Mouse (Mus musculus) spleen, adult 2 months (tissue): ENCODE results near the gene Apobr. TPM values are rescaled to one million over a fixed set of nuclear protein-coding genes. Genes with fewer than 3 reads are reported as not detected.

Experiments used
- DNase-seq, 2 experiments: peaks; one replicate each; pipeline versions ENCODE4 v3.0.0 to v3.0.0-alpha.2; 2012 to 2021; ENCODE audit warnings: low spot score in 2 of 2, low read depth in 1 of 2
- H3K27ac ChIP-seq: fragments of 200-500 bp; 2 replicates; pipeline ENCODE4 v1.5.1; 2012; ENCODE audit warnings: low read length, inconsistent platforms; ENCODE audit not compliant: insufficient read depth
- H3K27me3 ChIP-seq: fragments of 200-500 bp; 2 replicates; pipeline ENCODE4 v1.6.1; 2012; ENCODE audit warnings: mild to moderate bottlenecking, moderate library complexity, low read length, inconsistent platforms; ENCODE audit not compliant: control insufficient read depth, insufficient read depth
- H3K36me3 ChIP-seq: fragments of 200-500 bp; 2 replicates; pipeline ENCODE4 v1.6.1; 2012; ENCODE audit warnings: mild to moderate bottlenecking, low read length, inconsistent platforms; ENCODE audit not compliant: control insufficient read depth, insufficient read depth
- H3K4me1 ChIP-seq: fragments of 200-500 bp; 2 replicates; pipeline ENCODE4 v1.6.1; 2011; ENCODE audit warnings: inconsistent platforms; ENCODE audit not compliant: control insufficient read depth, insufficient read depth, insufficient read length
- H3K4me3 ChIP-seq: fragments of 200-500 bp; 2 replicates; pipeline ENCODE4 v1.5.1; 2011; ENCODE audit warnings: mild to moderate bottlenecking, inconsistent platforms; ENCODE audit not compliant: insufficient read depth, insufficient read length; ENCODE audit errors: extremely low read depth
- CTCF ChIP-seq: fragments of 200-500 bp; IDR thresholded peaks from 2 replicates; pipeline ENCODE4 v1.5.1; 2011; ENCODE audit warnings: mild to moderate bottlenecking, inconsistent platforms; ENCODE audit not compliant: insufficient read depth, insufficient read length, insufficient replicate concordance; ENCODE audit errors: extremely low read depth
- POLR2A ChIP-seq: fragments of 200-500 bp; IDR thresholded peaks from 2 replicates; pipeline ENCODE4 v1.6.1; 2011; ENCODE audit warnings: low read depth, low read length, inconsistent platforms
- WGBS: fragments of 180-500 bp; shearing (Covaris S2); methylation state at CpG from one replicate; pipeline ENCODE4 v1.1.7; 2018; 5-methylcytosine and 5-hydroxymethylcytosine counted together
- polyA plus RNA-seq: library from polyadenylated mRNA; depleted of rRNA; stranded (reverse); fragments of >200 nt; gene quantifications from 2 replicates; pipeline ENCODE4 v1.2.3, GENCODE M21; 2012

The Apobr gene
- polyA plus RNA-seq, 1 experiment: 13.6 TPM

- no peak for DNase-seq
- Histone ChIP-seq H3K36me3 (no peaks in the 10 kb centered on the region), H3K27me3 (no peaks in the 10 kb centered on the region), H3K4me1 (no peaks in the 10 kb centered on the region), H3K27ac (no peak overlapping the region), H3K4me3 (no peak overlapping the region)
- TF ChIP-seq CTCF (no peak), POLR2A (no peak)
- WGBS: 41% methylated on average over 6 of the region's 6 CpGs
Measured at GRCm38 (mm10) chr7:126596414-126596813, 11.7 kb downstream of the Apobr start.

GRCm38 (mm10) chr7:126598919-126599318 lies 14.2 kb downstream of the Apobr start:
- WGBS: 71% methylated on average over 6 of the region's 6 CpGs
- Histone ChIP-seq H3K4me3 (no peak overlapping the region), H3K4me1 (no peaks in the 10 kb centered on the region), H3K27me3 (no peaks in the 10 kb centered on the region), H3K36me3 (no peaks in the 10 kb centered on the region), H3K27ac (no peak overlapping the region)
- TF ChIP-seq POLR2A (no peak), CTCF (no peak)
- no peak for DNase-seq

DNA sequence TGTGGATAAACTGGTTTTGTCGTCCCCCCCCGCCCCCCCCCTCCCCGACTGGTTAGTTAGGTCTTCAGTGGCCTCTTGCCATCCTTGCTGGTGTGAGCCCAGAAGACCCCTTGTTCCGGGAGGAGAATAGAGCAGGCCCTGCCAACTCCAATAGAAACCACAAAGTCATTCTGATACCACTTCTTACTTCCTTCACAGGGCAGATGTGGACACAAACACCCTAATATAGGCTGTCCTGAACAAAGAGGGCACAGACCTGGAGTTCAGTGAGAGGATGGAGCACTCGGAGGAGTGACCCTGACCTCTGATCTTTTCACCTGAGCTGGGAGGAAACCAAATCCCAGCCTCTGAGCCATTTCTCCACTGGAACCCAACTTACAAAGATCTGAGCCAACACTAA lies 17.2 kb downstream of the Apobr start:
- Histone ChIP-seq H3K27me3 (no peaks in the 10 kb centered on the region), H3K4me1 (peaks cover 2% of the 10 kb centered on the region; the same call in 1 of the 2 replicates), H3K27ac (no peak overlapping the region), H3K4me3 (no peak overlapping the region), H3K36me3 (no peaks in the 10 kb centered on the region)
- no peak for TF ChIP-seq CTCF
- no peak for TF ChIP-seq POLR2A
- 18% methylated on average over 5 of the region's 5 CpGs for WGBS
- DNase-seq: no peak

- 38% methylated on average over 3 of the region's 3 CpGs for WGBS
- Histone ChIP-seq H3K4me1 (peaks cover 2% of the 10 kb centered on the region; the same call in 1 of the 2 replicates), H3K27ac (no peak overlapping the region)
Measured at GRCm38 (mm10) chr7:126602650-126603049, 17.9 kb downstream of the Apobr start.

GRCm38 (mm10) chr7:126606611-126607010 lies 21.9 kb downstream of the Apobr start:
- TF ChIP-seq CTCF (no peak), POLR2A (no peak)
- no peaks in the 10 kb centered on the region for H3K27me3 ChIP-seq
- no peak overlapping the region for H3K4me3 ChIP-seq
- no peak overlapping the region; the same call in 1 of the 2 replicates for H3K27ac ChIP-seq
- WGBS: 45% methylated on average over 5 of the region's 5 CpGs
- no peak for DNase-seq
- H3K4me1 ChIP-seq: peaks cover 2% of the 10 kb centered on the region; the same call in 1 of the 2 replicates
- H3K36me3 ChIP-seq: no peaks in the 10 kb centered on the region

More at GRCm38 (mm10) chr7:126602650-126603049, 17.9 kb downstream of the Apobr start:
- no peak overlapping the region for H3K4me3 ChIP-seq
- DNase-seq: no peak
- no peaks in the 10 kb centered on the region for H3K27me3 ChIP-seq
- H3K36me3 ChIP-seq: no peaks in the 10 kb centered on the region
- TF ChIP-seq CTCF (no peak), POLR2A (no peak)

DNA sequence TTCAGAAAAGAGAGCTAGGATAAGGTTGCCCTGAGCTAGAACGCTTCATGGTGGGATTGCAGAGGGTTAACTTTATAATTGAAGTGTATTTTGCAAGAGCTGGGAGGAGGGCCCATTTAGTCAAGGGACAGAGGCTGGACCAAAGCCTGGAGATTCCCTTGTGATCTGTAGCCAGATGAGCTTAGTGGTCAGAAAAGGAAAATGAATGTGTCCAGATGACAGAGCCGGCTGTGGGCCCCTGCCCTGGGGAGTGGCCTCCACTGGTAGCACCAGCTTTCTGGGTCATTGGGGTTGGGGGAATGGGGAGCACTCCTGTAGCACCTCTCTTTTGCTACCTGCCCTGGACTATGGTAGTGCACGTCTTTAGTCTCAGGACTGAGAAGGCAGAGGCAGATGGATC lies 22.3 kb downstream of the Apobr start:
- no peak for TF ChIP-seq CTCF
- TF ChIP-seq POLR2A: no peak
- no peak for DNase-seq
- Histone ChIP-seq H3K27me3 (no peaks in the 10 kb centered on the region), H3K27ac (peak overlapping the region; percentile 52), H3K36me3 (no peaks in the 10 kb centered on the region), H3K4me3 (no peak overlapping the region), H3K4me1 (peaks cover 2% of the 10 kb centered on the region; the same call in 1 of the 2 replicates)
- WGBS: 85% methylated on average over 3 of the region's 3 CpGs

DNA sequence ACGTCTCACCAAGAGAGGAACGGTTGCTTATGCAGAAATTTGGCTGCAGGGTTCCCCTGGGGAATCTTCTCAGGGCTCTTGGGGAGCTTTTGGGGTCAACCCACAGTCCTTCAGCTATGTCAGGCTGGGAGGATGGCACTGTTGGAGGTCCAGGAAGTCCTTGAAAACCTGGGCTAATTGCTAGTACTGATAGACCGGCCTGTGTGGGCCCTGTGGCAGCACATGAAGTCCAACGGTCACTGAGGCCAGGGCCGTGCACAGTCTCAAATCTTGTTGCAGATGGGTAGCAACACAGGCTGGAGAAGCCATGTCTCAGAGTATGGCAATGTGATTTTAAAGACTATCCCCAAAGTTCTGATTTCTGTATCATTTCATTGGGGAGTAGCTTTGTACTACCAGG lies 23.1 kb downstream of the Apobr start:
- TF ChIP-seq CTCF: no peak
- TF ChIP-seq POLR2A: no peak
- peaks cover 2% of the 10 kb centered on the region; the same call in 1 of the 2 replicates for H3K4me1 ChIP-seq

More for the DNA sequence above, 23.1 kb downstream of the Apobr start:
- WGBS: 62% methylated on average over 5 of the region's 5 CpGs
- Histone ChIP-seq H3K4me3 (no peak overlapping the region), H3K27me3 (no peaks in the 10 kb centered on the region), H3K36me3 (no peaks in the 10 kb centered on the region), H3K27ac (no peak overlapping the region)
- DNase-seq: no peak
